Mouse (Mus musculus) testis, adult 2 months (tissue): ENCODE data around the gene Cers2.

Experiments used
- CTCF ChIP-seq: fragments of 200-500 bp; IDR thresholded peaks from 2 replicates; pipeline ENCODE4 v1.5.1; 2012; ENCODE audit warnings: low read depth, mild to moderate bottlenecking, inconsistent platforms, low read length, moderate library complexity; ENCODE audit not compliant: control insufficient read depth, insufficient read depth, insufficient replicate concordance
- POLR2A ChIP-seq: fragments of 200-500 bp; IDR thresholded peaks from 2 replicates; pipeline ENCODE4 v1.6.1; 2012; ENCODE audit warnings: low read depth, mild to moderate bottlenecking, inconsistent platforms, low read length, moderate library complexity; ENCODE audit not compliant: control insufficient read depth

- TF ChIP-seq CTCF = no peak
- TF ChIP-seq POLR2A = no peak
These were observed 20.3 kb upstream of the Cers2 start for GRCm38 (mm10) chr3:95294316-95294715.
